Mouse (Mus musculus): Measurements from ENCODE around the gene Astl. TPM values are rescaled to one million over a fixed set of nuclear protein-coding genes. Genes with fewer than 3 reads are reported as not detected.

The Astl gene
- polyA plus RNA-seq, 1 experiment from 2014 or later: not detected

DNA sequence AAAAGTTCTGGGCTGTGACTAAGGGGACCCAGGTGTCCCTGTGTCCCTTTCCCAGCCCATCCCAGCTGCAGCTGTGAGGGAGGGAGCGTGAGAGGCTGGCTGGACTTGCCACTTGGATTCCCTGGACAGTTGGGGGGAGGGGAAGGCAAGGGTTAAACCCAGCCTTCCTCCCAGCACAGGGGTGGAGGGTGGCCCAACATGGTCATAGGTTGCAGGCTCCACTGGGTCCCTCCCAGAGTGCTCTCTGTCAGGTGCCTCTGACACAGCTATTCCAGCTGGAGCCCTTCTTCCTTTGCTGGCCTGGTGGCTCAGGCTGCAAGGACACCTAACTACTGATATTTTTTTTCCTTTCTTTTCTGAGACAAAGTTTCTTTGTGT lies 33.0 kb downstream of the Astl start:
- ATAC-seq (ENCODE audit: low read depth): no peak
- H3K36me3 ChIP-seq: no peaks in the 10 kb centered on the region
- no peak overlapping the region for H3K9ac ChIP-seq
- H3K4me3 ChIP-seq: no peak overlapping the region
- H3K4me1 ChIP-seq (replicated peaks): no peaks in the 10 kb centered on the region
- H3K9me3 ChIP-seq: no peaks in the 10 kb centered on the region
- H3K27me3 ChIP-seq: peaks cover 16% of the 10 kb centered on the region
- 80% methylated on average over 1 of the region's 1 CpGs for WGBS
- no peak overlapping the region for H3K4me2 ChIP-seq
- H3K27ac ChIP-seq (replicated peaks): no peak overlapping the region

DNA sequence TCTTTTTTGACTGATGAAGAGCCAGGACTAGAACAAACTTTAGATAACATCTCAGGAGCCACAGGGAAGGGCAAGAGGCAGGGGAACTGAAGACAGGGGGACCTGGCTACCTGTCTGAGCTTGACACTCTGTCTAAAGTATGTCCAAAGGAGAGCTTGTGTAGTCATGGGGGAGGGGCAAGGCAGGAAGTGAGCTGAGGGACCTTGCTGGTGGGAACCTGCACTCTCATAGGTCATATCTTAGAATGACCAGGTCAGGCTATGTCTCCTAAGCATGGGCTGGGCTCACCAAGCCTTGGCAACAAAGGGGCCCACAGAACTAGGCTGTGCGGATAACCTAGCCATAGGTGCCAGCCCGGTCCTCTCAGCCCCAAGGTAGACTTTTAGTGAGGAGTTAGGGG lies 33.6 kb downstream of the Astl start:
- Histone ChIP-seq H3K27me3 (peaks cover 10% of the 10 kb centered on the region; the same call in 1 of the 2 replicates), H3K4me3 (no peak overlapping the region), H3K27ac (replicated peaks) (no peak overlapping the region), H3K36me3 (no peaks in the 10 kb centered on the region), H3K4me1 (replicated peaks) (no peaks in the 10 kb centered on the region), H3K9ac (no peak overlapping the region), H3K9me3 (no peaks in the 10 kb centered on the region), H3K4me2 (no peak overlapping the region)
- no peak for ATAC-seq (ENCODE audit: low read depth)
- whole genome bisulfite sequencing: 87% methylated on average over 2 of the region's 2 CpGs

DNA sequence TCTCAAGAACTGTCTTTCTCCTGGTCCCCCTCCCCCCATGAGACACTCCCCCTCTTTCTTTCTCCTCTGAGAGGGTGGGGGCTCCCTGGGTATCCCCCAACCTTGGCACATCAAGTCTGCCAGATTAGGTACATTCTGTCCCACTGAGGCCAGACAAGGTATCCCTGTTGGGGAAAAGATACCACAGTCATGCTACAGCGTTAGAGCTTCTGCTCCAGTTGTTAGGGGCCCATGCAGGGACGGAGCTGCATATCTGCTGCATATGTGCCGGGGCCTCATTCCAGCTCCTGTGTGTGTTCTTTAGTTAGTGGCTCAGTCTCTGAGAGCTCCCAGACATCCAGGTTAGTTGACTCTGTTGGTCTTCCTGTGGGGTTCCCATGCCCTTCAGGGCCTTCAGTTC lies 35.7 kb downstream of the Astl start:
- whole genome bisulfite sequencing: 85% methylated on average over 3 of the region's 3 CpGs
- Histone ChIP-seq H3K27me3 (no peaks in the 10 kb centered on the region), H3K4me2 (no peak overlapping the region), H3K36me3 (no peaks in the 10 kb centered on the region), H3K27ac (replicated peaks) (no peak overlapping the region), H3K9ac (no peak overlapping the region), H3K4me3 (no peak overlapping the region), H3K9me3 (no peaks in the 10 kb centered on the region), H3K4me1 (replicated peaks) (peaks cover 11% of the 10 kb centered on the region)
- no peak for ATAC-seq (ENCODE audit: low read depth)

DNA sequence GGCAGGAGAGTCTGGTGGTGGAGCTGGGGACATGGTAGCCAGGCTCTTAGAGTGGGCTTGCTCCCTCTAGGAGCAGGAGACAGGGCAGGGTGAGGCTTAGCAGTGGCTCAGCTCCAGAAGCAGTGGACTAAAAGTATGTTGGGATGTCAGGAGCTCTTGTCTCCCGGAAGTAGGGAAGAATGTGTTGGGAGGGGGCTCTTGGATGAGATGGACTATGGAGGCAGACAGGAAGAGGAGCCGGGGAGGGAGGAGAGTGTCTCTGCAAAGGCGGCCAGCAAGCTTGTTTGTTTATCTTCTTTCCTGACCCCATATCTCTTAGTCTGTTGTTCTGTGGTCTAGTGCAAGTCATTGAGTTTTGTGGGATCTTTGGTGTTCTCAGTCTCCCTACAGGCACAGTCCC lies 36.6 kb downstream of the Astl start:
- no peak overlapping the region for H3K4me3 ChIP-seq
- ATAC-seq (ENCODE audit: low read depth): no peak
- no peaks in the 10 kb centered on the region for H3K36me3 ChIP-seq
- no peak overlapping the region for H3K27ac ChIP-seq (replicated peaks)
- no peaks in the 10 kb centered on the region for H3K27me3 ChIP-seq
- WGBS: 74% methylated on average over 3 of the region's 3 CpGs
- H3K4me1 ChIP-seq (replicated peaks): peaks cover 11% of the 10 kb centered on the region
- no peak overlapping the region for H3K9ac ChIP-seq
- no peaks in the 10 kb centered on the region for H3K9me3 ChIP-seq
- H3K4me2 ChIP-seq: no peak overlapping the region

DNA sequence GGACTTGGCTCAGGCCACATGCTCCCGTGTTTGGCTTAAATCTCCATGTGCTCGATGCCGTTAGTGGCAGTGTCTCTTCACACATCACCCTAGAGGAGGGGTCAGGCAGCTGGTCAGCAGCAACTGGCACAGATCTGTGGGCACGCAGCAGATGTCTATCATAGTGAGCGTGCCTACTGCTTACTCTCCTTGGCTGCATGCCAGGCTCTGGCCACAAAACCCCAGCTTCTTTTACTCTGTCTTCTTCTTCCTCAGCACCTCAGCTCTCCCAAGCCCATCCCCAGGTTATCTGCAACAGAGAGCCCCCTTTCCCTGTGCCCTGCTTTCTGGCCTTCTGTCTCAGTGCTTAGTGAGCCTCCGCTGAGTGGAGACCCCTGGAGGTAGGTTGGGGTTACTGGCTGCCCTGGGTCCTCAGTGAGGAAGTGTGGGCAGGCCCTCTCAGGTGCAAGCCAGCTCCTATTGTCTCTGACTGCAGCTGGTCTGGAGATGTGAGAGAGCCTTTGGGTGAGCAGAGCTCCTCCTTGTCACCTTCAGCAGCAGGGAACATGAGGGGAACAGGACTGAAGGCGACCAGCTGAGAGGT lies 37.4 kb downstream of the Astl start:
- ATAC-seq (ENCODE audit: low read depth): 0 out of 2 replicates have a peak, but pooled peaks have one; percentile 29

DNA sequence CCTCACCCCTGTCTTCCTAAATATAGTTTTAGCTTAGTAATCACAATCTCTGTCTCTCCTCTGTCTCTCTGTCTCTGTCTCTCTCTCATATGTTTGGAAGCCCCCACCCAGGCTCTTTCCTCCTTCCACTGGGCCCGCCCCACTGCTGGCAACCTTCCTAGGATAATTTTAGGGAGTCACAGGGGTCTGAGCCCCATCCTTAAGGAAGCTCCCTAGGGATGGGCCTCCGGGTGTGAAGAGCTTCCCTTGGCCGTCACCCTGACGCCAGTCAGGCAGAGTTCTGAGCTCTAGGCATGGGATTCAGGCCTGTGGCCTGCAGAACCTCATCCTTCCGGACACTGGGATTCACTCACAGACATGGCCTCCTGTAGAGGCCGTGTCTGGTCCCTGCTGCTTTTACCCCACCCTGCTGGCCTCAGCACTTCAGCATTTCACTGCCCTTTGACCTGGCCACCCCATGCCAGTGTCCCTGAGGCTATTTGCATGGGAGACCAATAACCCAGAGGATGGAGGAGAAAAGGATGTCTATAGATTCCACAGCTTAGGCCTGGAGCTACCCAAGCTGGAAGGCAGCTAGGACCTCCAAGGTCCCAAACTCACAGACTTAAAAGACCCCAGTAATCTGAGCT lies 38.1 kb downstream of the Astl start:
- no peaks in the 10 kb centered on the region for H3K9me3 ChIP-seq
- H3K4me1 ChIP-seq (replicated peaks): peaks cover 11% of the 10 kb centered on the region
- 75% methylated on average over 6 of the region's 6 CpGs for WGBS
- ATAC-seq (ENCODE audit: low read depth): no peak
- H3K27me3 ChIP-seq: no peaks in the 10 kb centered on the region
- H3K27ac ChIP-seq (replicated peaks): no peak overlapping the region
- H3K36me3 ChIP-seq: no peaks in the 10 kb centered on the region
- no peak overlapping the region for H3K9ac ChIP-seq
- H3K4me3 ChIP-seq: no peak overlapping the region
- no peak overlapping the region for H3K4me2 ChIP-seq

More for the DNA sequence above, 37.4 kb downstream of the Astl start:
- H3K4me1 ChIP-seq (replicated peaks): peaks cover 11% of the 10 kb centered on the region
- H3K4me2 ChIP-seq: no peak overlapping the region
- no peak overlapping the region for H3K9ac ChIP-seq
- 51% methylated on average over 7 of the region's 7 CpGs for WGBS
- H3K27me3 ChIP-seq: no peaks in the 10 kb centered on the region
- H3K4me3 ChIP-seq: no peak overlapping the region
- no peaks in the 10 kb centered on the region for H3K36me3 ChIP-seq
- H3K27ac ChIP-seq (replicated peaks): no peak overlapping the region
- no peaks in the 10 kb centered on the region for H3K9me3 ChIP-seq

DNA sequence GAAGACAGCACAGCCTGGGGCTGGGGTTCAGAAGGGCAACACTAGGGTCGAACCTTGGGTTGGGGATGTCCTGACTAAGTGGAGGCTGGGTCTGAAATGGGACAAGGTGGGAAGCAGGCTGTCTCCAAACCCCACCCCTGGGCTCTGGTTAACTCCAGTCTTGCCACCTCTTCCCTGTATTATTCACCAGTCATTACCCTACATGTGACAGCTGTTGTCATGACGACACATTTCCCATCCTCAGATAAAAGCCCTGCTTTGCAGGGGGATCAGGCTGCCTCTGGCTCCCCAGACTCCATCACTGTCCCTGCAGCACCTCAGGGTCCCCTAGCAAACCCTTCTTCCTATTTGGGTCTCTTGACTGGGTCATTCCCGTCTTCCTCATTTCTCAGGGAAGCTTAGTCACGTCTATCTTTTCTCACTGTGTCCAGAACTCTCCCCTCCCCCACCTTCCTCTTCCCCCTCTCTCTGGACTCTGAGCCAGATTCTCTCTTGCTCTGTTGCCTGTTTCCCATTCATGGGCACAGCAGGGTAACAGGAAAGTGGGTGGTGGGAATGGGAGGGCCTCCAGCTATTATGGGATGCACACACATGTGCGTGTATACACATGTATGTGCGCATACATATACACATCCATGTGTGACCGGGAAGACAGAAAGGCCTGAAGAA lies 39.6 kb downstream of the Astl start:
- peak; percentile 67; the same call in 1 of the 2 replicates for ATAC-seq (ENCODE audit: low read depth)
- WGBS: 60% methylated on average over 7 of the region's 7 CpGs
- H3K4me3 ChIP-seq: no peak overlapping the region
- H3K9ac ChIP-seq: no peak overlapping the region
- H3K27me3 ChIP-seq: no peaks in the 10 kb centered on the region
- no peak overlapping the region for H3K27ac ChIP-seq (replicated peaks)
- peaks cover 11% of the 10 kb centered on the region for H3K4me1 ChIP-seq (replicated peaks)
- no peak overlapping the region for H3K4me2 ChIP-seq
- no peaks in the 10 kb centered on the region for H3K9me3 ChIP-seq
- no peaks in the 10 kb centered on the region for H3K36me3 ChIP-seq

DNA sequence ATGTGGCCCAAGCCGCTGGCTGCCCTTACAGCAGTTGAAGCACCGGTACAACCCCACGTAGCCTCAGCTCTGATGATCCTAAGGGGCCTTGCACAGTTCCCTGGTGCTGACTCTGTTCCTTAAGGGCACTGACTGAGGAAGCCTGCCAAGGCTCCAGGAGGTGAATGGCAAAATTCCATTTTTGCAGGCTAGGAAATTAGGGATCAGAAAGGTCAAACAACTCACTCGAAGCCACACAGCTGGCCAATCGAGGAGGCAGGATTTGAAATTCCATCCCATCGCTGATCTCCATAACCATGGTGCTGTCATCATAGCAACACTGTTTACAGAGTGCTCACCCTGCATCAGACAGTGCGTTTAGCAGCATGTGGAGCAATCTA lies 40.2 kb downstream of the Astl start:
- H3K9me3 ChIP-seq: no peaks in the 10 kb centered on the region
- no peak overlapping the region for H3K4me2 ChIP-seq
- H3K9ac ChIP-seq: no peak overlapping the region
- ATAC-seq (ENCODE audit: low read depth): no peak
- H3K4me3 ChIP-seq: no peak overlapping the region
- no peak overlapping the region for H3K27ac ChIP-seq (replicated peaks)
- 75% methylated on average over 7 of the region's 7 CpGs for WGBS
- no peaks in the 10 kb centered on the region for H3K36me3 ChIP-seq
- peaks cover 11% of the 10 kb centered on the region for H3K4me1 ChIP-seq (replicated peaks)
- H3K27me3 ChIP-seq: no peaks in the 10 kb centered on the region

DNA sequence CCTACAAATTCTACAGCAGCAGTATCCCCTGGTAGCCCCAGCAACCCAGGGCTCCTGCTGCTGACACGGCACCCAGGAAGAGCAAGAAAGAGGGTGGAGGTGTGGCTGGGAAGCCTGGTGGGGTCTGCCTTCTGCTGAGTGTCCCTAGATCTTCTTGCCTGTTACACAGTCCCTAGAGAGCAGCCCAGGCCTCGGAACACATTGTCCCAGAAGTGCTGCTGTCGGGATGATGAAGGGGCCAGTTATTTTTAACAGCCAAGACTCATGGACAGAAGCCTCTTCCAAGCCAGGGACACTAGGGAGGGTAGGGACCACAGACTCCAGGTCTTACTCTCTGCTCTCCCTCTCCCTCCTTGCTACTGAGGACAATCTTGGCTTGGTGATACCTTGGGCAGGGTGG lies 40.8 kb downstream of the Astl start:
- no peaks in the 10 kb centered on the region for H3K9me3 ChIP-seq
- no peak overlapping the region for H3K27ac ChIP-seq (replicated peaks)
- peaks cover 11% of the 10 kb centered on the region for H3K4me1 ChIP-seq (replicated peaks)
- no peak overlapping the region for H3K9ac ChIP-seq
- H3K36me3 ChIP-seq: no peaks in the 10 kb centered on the region
- 72% methylated on average over 3 of the region's 3 CpGs for WGBS
- H3K4me3 ChIP-seq: no peak overlapping the region
- no peaks in the 10 kb centered on the region for H3K27me3 ChIP-seq
- H3K4me2 ChIP-seq: no peak overlapping the region
- ATAC-seq (ENCODE audit: low read depth): no peak

DNA sequence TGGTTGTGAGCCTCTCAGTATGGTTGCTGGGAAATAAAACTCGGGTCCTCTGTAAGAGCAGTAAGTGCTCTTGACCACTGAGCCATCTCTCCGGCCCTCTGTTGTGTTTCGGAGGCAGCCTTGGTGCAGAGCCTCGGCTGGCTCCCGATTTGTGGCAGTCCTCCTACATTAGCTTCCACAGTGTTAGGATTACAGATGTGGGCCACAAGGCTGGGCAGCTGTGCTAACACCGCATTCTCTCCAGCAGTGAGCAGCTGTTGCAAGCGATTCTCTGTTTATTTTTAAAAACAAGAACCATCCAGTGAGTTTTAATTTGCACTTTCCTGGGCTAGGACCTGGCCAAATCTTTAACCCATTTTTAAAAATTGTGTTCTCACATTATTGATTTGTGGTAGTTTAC lies 45.4 kb downstream of the Astl start:
- WGBS: 76% methylated on average over 7 of the region's 7 CpGs
- H3K4me1 ChIP-seq (replicated peaks): no peaks in the 10 kb centered on the region
- no peak overlapping the region for H3K4me2 ChIP-seq
- H3K9me3 ChIP-seq: no peaks in the 10 kb centered on the region
- ATAC-seq (ENCODE audit: low read depth): no peak
- no peak overlapping the region for H3K4me3 ChIP-seq
- H3K9ac ChIP-seq: no peak overlapping the region
- H3K27ac ChIP-seq (replicated peaks): no peak overlapping the region
- H3K27me3 ChIP-seq: no peaks in the 10 kb centered on the region
- H3K36me3 ChIP-seq: no peaks in the 10 kb centered on the region

DNA sequence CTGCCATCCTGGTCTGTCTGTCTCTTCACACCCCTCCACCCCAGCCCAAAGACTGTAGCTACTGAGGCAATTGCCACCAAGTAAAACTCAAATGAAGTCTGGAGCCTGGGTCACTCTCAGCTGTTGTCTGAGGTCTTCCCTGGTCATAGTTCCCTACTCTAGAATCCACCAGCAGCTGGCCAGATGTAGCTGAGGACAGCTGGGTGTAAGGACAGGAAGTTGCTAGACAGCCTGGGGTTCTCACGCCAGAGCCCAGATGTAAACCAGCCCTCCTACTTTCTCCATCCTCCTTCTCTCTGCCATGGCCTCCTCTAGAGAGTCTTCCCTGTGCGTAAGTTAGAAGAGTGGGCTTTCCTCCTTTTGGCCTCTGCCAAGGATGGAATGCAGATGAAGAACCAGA lies 49.1 kb downstream of the Astl start:
- Histone ChIP-seq H3K4me1 (replicated peaks) (no peaks in the 10 kb centered on the region), H3K4me3 (no peak overlapping the region), H3K27me3 (no peaks in the 10 kb centered on the region), H3K4me2 (no peak overlapping the region), H3K36me3 (no peaks in the 10 kb centered on the region), H3K27ac (replicated peaks) (no peak overlapping the region), H3K9ac (no peak overlapping the region), H3K9me3 (no peaks in the 10 kb centered on the region)
- WGBS: 86% methylated on average over 2 of the region's 2 CpGs
- ATAC-seq (ENCODE audit: low read depth): no peak

DNA sequence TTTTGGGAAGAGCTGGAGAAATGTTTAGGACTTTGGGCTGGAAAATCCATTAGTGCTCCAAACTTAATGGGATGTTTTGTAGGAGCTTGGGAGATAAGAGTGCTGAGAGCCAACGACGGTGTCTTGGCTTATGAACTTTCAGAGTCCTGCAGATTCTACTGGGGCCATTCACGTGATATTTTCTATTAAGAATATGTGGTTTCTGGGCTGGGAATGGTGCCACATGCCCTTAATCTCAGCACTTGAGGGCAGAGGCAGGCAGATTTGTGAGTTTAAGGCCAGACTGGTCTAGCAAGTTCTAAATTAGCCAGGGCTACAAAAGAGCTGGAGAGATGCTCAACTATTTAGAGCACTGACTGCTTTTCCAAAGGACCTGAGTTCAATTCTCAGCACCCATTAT lies 51.9 kb downstream of the Astl start:
- H3K27me3 ChIP-seq: no peaks in the 10 kb centered on the region
- H3K4me3 ChIP-seq: no peak overlapping the region
- WGBS: 83% methylated on average over 3 of the region's 3 CpGs
- no peak overlapping the region for H3K9ac ChIP-seq
- H3K9me3 ChIP-seq: no peaks in the 10 kb centered on the region
- H3K4me2 ChIP-seq: no peak overlapping the region
- no peak for ATAC-seq (ENCODE audit: low read depth)
- H3K27ac ChIP-seq (replicated peaks): no peak overlapping the region
- H3K36me3 ChIP-seq: no peaks in the 10 kb centered on the region
- no peaks in the 10 kb centered on the region for H3K4me1 ChIP-seq (replicated peaks)

DNA sequence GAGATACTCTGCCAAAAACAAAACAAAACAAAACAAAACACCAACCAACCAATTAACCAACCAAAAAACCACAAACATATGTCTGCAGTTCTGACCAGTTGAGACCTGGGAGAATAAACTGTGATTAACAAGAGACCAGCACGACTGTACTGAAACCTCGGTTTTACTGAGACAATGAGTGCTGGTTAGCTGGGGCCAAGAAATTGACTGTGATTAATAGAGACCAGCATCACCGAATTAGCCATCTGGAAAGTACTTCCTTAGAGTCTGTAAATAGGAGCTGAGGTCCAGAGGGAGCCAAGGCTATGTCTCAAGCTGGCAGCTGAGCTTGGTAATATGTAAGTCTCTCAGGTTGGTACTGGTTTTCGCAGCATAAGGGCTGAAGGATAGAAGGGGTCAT lies 52.4 kb downstream of the Astl start:
- no peak for ATAC-seq (ENCODE audit: low read depth)
- WGBS: 65% methylated on average over 4 of the region's 4 CpGs

More for the DNA sequence above, 52.4 kb downstream of the Astl start:
- Histone ChIP-seq H3K4me3 (no peak overlapping the region), H3K9me3 (no peaks in the 10 kb centered on the region), H3K36me3 (no peaks in the 10 kb centered on the region), H3K27ac (replicated peaks) (no peak overlapping the region), H3K27me3 (no peaks in the 10 kb centered on the region), H3K4me1 (replicated peaks) (no peaks in the 10 kb centered on the region), H3K4me2 (no peak overlapping the region), H3K9ac (no peak overlapping the region)

Data from neural tube, embryonic 13.5 days (tissue).